Mouse (Mus musculus): ENCODE data around the gene Ntrk3. TPM values are rescaled to one million over a fixed set of nuclear protein-coding genes. Genes with fewer than 3 reads are reported as not detected.

Ntrk3 gene
- polyA plus RNA-seq, 1 experiment = 75.7 TPM

GRCm38 (mm10) chr7:78592172-78592571, 145.6 kb downstream of the Ntrk3 start:
- Histone ChIP-seq H3K4me3 (ENCODE audit: insufficient read depth, low read length) (no peak overlapping the region), H3K27ac (ENCODE audit: insufficient read depth, low read length) (no peak overlapping the region), H3K4me1 (ENCODE audit: control insufficient read depth, insufficient read depth, low read length) (peaks cover 4% of the 10 kb centered on the region; the same call in 1 of the 2 replicates)
- TF ChIP-seq CTCF (IDR thresholded peaks at IDR 0.05; ENCODE audit: extremely low read depth, insufficient read depth, low read length) = no peak
- TF ChIP-seq POLR2A (IDR thresholded peaks at IDR 0.05; ENCODE audit: extremely low read depth, insufficient read depth, low read length) = no peak

GRCm38 (mm10) chr7:78589766-78590165, 148.0 kb downstream of the Ntrk3 start:
- Histone ChIP-seq H3K27ac (ENCODE audit: insufficient read depth, low read length) (no peak overlapping the region), H3K4me1 (ENCODE audit: control insufficient read depth, insufficient read depth, low read length) (peaks cover 10% of the 10 kb centered on the region; the same call in 1 of the 2 replicates), H3K4me3 (ENCODE audit: insufficient read depth, low read length) (no peak overlapping the region)
- no peak for TF ChIP-seq CTCF (IDR thresholded peaks at IDR 0.05; ENCODE audit: extremely low read depth, insufficient read depth, low read length)
- TF ChIP-seq POLR2A (IDR thresholded peaks at IDR 0.05; ENCODE audit: extremely low read depth, insufficient read depth, low read length) = no peak

GRCm38 (mm10) chr7:78586800-78587199, 151.0 kb downstream of the Ntrk3 start:
- H3K4me1 ChIP-seq (ENCODE audit: control insufficient read depth, insufficient read depth, low read length) = peaks cover 12% of the 10 kb centered on the region; the same call in 1 of the 2 replicates
- H3K27ac ChIP-seq (ENCODE audit: insufficient read depth, low read length) = no peak overlapping the region
- no peak overlapping the region for H3K4me3 ChIP-seq (ENCODE audit: insufficient read depth, low read length)
- TF ChIP-seq POLR2A (IDR thresholded peaks at IDR 0.05; ENCODE audit: extremely low read depth, insufficient read depth, low read length) = no peak
- peak; percentile 41; the same call in 1 of the 2 replicates for TF ChIP-seq CTCF (IDR thresholded peaks at IDR 0.05; ENCODE audit: extremely low read depth, insufficient read depth, low read length)

GRCm38 (mm10) chr7:78585960-78586359, 151.9 kb downstream of the Ntrk3 start:
- no peak overlapping the region for H3K4me3 ChIP-seq (ENCODE audit: insufficient read depth, low read length)
- H3K27ac ChIP-seq (ENCODE audit: insufficient read depth, low read length) = no peak overlapping the region
- H3K4me1 ChIP-seq (ENCODE audit: control insufficient read depth, insufficient read depth, low read length) = peaks cover 12% of the 10 kb centered on the region; the same call in 1 of the 2 replicates
- TF ChIP-seq POLR2A (IDR thresholded peaks at IDR 0.05; ENCODE audit: extremely low read depth, insufficient read depth, low read length) (no peak), CTCF (IDR thresholded peaks at IDR 0.05; ENCODE audit: extremely low read depth, insufficient read depth, low read length) (no peak)

- no peak for TF ChIP-seq CTCF (IDR thresholded peaks at IDR 0.05; ENCODE audit: extremely low read depth, insufficient read depth, low read length)
- no peak for TF ChIP-seq POLR2A (IDR thresholded peaks at IDR 0.05; ENCODE audit: extremely low read depth, insufficient read depth, low read length)
- no peak overlapping the region for H3K27ac ChIP-seq (ENCODE audit: insufficient read depth, low read length)
- no peak overlapping the region for H3K4me3 ChIP-seq (ENCODE audit: insufficient read depth, low read length)
- peaks cover 12% of the 10 kb centered on the region; the same call in 1 of the 2 replicates for H3K4me1 ChIP-seq (ENCODE audit: control insufficient read depth, insufficient read depth, low read length)
Measured at GRCm38 (mm10) chr7:78584936-78585335, 152.9 kb downstream of the Ntrk3 start.

- no peak overlapping the region for H3K27ac ChIP-seq (ENCODE audit: insufficient read depth, low read length)
- TF ChIP-seq POLR2A (IDR thresholded peaks at IDR 0.05; ENCODE audit: extremely low read depth, insufficient read depth, low read length) (no peak), CTCF (IDR thresholded peaks at IDR 0.05; ENCODE audit: extremely low read depth, insufficient read depth, low read length) (peak; percentile 37; the same call in 1 of the 2 replicates)
- peaks cover 12% of the 10 kb centered on the region; the same call in 1 of the 2 replicates for H3K4me1 ChIP-seq (ENCODE audit: control insufficient read depth, insufficient read depth, low read length)
Measured at GRCm38 (mm10) chr7:78584499-78584898, 153.3 kb downstream of the Ntrk3 start.

GRCm38 (mm10) chr7:78583678-78584077, 154.1 kb downstream of the Ntrk3 start:
- Histone ChIP-seq H3K4me3 (ENCODE audit: insufficient read depth, low read length) (no peak overlapping the region), H3K4me1 (ENCODE audit: control insufficient read depth, insufficient read depth, low read length) (peaks cover 12% of the 10 kb centered on the region; the same call in 1 of the 2 replicates), H3K27ac (ENCODE audit: insufficient read depth, low read length) (no peak overlapping the region)
- TF ChIP-seq POLR2A (IDR thresholded peaks at IDR 0.05; ENCODE audit: extremely low read depth, insufficient read depth, low read length) (no peak), CTCF (IDR thresholded peaks at IDR 0.05; ENCODE audit: extremely low read depth, insufficient read depth, low read length) (no peak)

More at GRCm38 (mm10) chr7:78584499-78584898, 153.3 kb downstream of the Ntrk3 start:
- no peak overlapping the region for H3K4me3 ChIP-seq (ENCODE audit: insufficient read depth, low read length)

GRCm38 (mm10) chr7:78581341-78581740, 156.5 kb downstream of the Ntrk3 start:
- Histone ChIP-seq H3K27ac (ENCODE audit: insufficient read depth, low read length) (no peak overlapping the region), H3K4me1 (ENCODE audit: control insufficient read depth, insufficient read depth, low read length) (peaks cover 11% of the 10 kb centered on the region; the same call in 1 of the 2 replicates), H3K4me3 (ENCODE audit: insufficient read depth, low read length) (no peak overlapping the region)
- TF ChIP-seq CTCF (IDR thresholded peaks at IDR 0.05; ENCODE audit: extremely low read depth, insufficient read depth, low read length) = no peak
- no peak for TF ChIP-seq POLR2A (IDR thresholded peaks at IDR 0.05; ENCODE audit: extremely low read depth, insufficient read depth, low read length)

- Histone ChIP-seq H3K27ac (ENCODE audit: insufficient read depth, low read length) (0 out of 2 replicates have a peak overlapping the region, but pooled peaks have one; percentile 68), H3K4me1 (ENCODE audit: control insufficient read depth, insufficient read depth, low read length) (0 out of 2 replicates have a peak, but pooled peaks cover 3% of the 10 kb centered on the region), H3K4me3 (ENCODE audit: insufficient read depth, low read length) (peak overlapping the region; percentile 68)
- TF ChIP-seq CTCF (IDR thresholded peaks at IDR 0.05; ENCODE audit: extremely low read depth, insufficient read depth, low read length) (peak; percentile 24; the same call in 1 of the 2 replicates), POLR2A (IDR thresholded peaks at IDR 0.05; ENCODE audit: extremely low read depth, insufficient read depth, low read length) (no peak)
Measured at GRCm38 (mm10) chr7:78579461-78580234, 158.2 kb downstream of the Ntrk3 start.
